Mouse (Mus musculus): Measurements from ENCODE around the gene Zfp990. TPM values are rescaled to one million over a fixed set of nuclear protein-coding genes. Genes with fewer than 3 reads are reported as not detected.

Gene Zfp990
- total RNA-seq (2023), result 3.2 TPM

DNA sequence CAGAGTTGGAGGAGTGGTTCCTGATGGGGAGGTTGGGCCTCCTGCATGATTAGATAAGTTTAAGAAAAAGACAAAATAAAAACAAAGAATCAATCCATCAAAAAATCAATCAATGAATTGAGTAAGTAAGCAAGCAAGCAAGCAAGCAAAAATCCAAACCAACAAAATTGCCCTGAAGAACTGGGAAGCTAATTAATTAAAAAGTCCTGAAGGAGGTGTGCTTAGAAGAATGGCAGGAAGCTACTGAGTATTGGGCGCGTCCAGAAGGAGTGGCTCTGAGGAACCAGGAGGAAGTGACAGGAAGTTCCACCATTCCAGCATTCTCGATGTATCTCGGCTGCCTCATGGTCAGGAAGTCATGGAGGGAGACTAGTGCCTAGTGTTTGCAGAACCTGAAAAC is at the start of gene Zfp990:
Gene Zfp990, plus strand, starts transcription at position 301 of the 400 bp plus-strand sequence.

GRCm38 (mm10) chr4:145585078-145585477 is 74.5 kb downstream of the Zfp990 start, which contains the start of gene Gm13212:
Gm13212 (plus strand) TSS chr4:145585166.

Other genes with a start within 250 kb of the Zfp990 start
- gene Tnfrsf8, start 195.6 kb upstream of the Zfp990 start, total RNA-seq (2023), result not detected
- 9.7 TPM for gene Gm13212, start 74.4 kb downstream of the Zfp990 start, total RNA-seq (2023)
- gene Zfp980, start 159.9 kb downstream of the Zfp990 start, total RNA-seq (2023), result 0.34 TPM